Mouse (Mus musculus) 416B (cell line): ENCODE data around the gene Stx1a.
A peak's percentile ranks its signal among the peaks of the same experiment; 100 is the strongest.
"Not testable (repeated sequence)": the region's sequence is repeated elsewhere in the genome, so short reads cannot be mapped to it uniquely, and the experiment has no call there.

Experiments used
- DNase-seq: peaks from one replicate; pipeline ENCODE4 v3.0.0; 2011; ENCODE audit warnings: low read depth

Stx1a gene

GRCm38 (mm10) chr5:135040777-135041176 lies 17.5 kb downstream of the Stx1a start:
- DNase-seq, result no peak

DNA sequence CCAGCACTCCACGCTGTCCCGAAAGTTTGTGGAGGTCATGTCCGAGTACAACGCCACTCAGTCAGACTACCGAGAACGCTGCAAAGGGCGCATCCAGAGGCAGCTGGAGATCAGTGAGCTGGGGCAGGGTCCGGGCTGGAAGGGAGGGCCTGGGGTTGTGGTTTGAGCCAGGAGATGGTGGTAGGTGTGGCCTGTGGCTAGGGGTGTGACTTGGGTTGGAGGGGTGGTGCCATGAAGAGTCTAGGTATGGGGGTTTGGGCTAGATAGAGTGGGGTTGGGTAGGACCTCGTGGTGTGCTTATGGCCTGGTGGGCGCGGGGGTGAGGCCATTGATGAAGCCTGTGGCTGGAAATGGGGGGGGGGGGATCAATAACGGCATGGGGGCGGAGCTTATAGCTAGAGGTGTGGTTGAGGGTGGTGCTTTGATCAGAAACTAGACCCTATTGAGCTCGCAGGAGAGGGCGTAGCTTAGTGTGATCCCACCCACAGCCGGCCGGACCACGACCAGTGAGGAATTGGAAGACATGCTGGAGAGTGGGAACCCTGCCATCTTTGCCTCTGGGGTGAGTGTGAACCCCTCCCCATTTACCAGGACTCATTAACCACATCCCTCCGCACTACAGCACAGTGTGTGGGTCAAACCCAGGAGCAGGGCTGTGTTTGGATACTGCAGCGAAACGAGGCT lies 19.0 kb downstream of the Stx1a start:
- no peak for DNase-seq

GRCm38 (mm10) chr5:135044575-135044974 lies 21.3 kb downstream of the Stx1a start:
- no peak for DNase-seq

- no peak for DNase-seq
Observed at GRCm38 (mm10) chr5:135048539-135048938, 25.3 kb downstream of the Stx1a start.

DNA sequence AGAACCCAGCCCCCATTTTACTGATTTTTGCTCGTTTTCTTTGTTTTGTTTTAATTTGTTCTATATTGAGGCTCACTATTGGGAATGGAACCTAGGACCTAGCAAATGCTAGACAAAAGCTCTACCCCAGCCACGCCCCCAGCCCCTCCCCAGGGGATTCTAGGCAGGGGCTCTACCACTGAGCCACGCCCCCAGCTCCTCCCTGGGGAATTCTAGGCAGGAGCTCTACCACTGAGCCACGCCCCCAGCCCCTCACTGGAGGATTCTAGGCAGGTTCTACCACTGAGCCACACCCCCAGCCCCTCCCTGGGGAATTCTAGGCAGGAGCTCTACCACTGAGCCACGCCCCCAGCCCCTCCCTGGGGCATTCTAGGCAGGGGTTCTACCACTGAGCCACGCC lies 26.0 kb downstream of the Stx1a start:
- DNase-seq, result not testable (repeated sequence)

DNA sequence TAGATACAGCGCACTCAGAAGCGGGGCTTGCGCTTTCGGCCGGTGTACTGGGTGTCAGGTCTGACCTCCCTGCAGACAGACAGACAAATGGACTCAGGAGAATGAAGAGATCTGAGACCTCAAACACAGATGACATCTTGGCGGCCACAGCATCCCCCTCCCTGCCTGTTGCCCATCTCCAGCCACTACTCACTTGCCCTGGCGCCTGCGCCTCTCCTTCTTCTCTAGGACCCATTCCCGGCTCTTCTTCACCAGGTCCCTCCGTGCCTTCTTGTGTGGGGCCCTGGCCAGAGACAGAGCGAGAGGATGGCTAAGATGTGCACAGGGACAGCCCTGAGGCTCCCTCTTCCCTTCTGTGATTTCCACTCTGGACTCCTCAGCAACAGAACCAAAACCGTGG lies 30.1 kb downstream of the Stx1a start:
- no peak for DNase-seq

DNA sequence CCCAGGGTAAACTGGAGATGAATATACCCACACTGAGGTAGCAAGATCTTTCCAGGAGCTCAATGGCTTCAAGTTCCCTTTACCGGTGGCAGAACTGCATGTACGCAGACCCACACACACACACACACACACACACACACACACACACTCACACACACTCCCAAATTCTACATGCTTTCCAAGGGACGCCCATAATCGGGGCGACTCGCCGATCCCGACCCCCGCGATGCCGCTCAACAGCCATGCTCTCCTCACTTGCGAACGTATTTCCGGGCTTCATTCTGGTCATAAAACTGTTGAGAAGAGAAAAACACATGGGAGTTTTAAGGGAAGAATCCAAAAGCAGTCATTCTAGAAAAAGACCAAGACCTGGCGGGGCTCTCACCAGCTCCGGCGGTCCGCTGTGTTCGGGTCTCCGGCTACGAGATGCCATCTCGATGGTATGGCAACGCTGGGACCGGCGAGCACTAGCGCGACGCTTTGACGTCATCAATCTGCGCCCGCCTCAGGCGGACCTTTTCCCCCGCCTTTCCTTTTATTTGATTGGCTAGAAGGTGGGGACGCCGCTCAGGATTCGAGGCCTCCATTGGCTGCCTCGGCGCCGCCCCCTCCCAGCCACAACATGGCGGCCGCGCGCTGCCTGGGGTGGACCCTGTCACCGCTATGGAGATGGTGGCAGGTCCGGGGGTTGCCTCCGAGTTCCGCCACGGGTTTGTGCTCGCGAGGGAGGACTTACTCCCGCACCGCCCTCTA lies 40.5 kb downstream of the Stx1a start, which contains the start of gene Dnajc30:
Gene Dnajc30, plus strand, starts transcription at position 574 of the 753 bp plus-strand sequence.
- DNase-seq, result peak; percentile 97

GRCm38 (mm10) chr5:135064382-135064766 lies 41.1 kb downstream of the Stx1a start:
- no peak for DNase-seq

DNA sequence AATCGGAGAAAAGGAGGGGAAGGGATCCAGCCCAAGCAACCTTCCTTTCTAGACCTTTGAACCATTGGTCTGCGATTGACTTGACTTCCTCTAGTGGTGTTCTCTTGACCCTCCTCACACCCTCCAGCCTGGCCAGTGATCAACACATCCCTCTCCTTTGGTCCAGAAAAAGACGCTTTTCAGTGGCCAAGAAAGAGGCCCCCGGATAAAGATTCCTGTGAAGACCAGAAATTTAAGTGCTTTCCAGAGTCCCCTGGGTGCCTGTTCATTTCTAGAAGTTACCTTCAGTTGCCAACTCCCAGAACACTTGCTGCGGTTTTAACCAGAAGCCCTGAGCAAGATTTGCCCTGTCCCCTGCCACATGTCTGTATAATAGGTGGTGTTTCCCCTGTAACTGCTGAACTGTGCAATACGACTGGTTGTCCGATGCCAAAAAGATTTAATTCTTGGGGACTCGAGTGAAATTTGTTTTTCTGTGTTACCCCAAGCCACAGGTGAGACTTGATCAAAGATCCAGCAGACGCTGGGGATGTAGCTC lies 41.7 kb downstream of the Stx1a start, which contains the start of gene Bud23:
Gene Bud23, minus strand, starts transcription at position 51 of the 538 bp plus-strand sequence.
- not testable (repeated sequence) for DNase-seq

GRCm38 (mm10) chr5:135066008-135066407 lies 42.7 kb downstream of the Stx1a start:
- DNase-seq, result no peak

DNA sequence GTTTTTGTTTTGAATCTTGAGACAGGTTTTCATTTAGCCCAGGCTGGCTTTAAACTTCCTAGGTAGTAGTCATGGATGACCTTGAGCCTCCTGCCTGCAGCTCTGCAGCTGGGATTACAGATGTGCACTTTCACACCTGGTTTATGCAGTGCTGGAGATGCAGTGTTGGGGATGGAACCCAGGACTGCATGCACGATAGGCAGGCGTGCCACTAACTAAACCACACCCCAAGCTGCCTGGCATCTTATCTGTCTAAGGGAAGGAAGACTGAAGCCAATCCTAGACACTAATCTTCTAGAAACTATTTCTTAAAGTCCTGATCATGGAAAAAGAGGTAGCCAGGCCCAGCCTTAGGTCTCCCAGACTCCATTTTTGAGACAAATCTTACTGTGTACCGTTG lies 47.2 kb downstream of the Stx1a start:
- no peak for DNase-seq

DNA sequence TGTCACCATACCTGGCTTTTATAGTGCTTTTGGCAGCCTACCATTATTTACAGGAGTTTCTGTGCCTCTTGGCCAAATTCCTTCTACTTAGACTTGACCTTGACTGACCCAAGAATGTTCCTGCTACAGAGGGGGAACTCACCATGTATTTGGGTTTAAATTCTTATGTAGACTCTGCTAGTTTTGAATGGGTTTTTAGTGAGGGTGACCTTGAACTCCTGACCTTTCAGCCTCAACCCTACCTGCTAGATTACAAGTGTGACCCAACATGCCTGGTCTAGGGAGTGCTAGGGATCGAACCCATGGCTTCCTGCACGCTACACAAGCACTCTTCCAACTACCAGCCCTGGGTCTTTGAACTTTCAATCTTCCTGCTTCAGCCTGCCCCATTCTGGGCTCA lies 48.8 kb downstream of the Stx1a start:
- no peak for DNase-seq

- DNase-seq, result no peak
Observed at GRCm38 (mm10) chr5:135072720-135073119, 49.4 kb downstream of the Stx1a start.

GRCm38 (mm10) chr5:135073349-135074150 lies 50.3 kb downstream of the Stx1a start:
- DNase-seq, result no peak

DNA sequence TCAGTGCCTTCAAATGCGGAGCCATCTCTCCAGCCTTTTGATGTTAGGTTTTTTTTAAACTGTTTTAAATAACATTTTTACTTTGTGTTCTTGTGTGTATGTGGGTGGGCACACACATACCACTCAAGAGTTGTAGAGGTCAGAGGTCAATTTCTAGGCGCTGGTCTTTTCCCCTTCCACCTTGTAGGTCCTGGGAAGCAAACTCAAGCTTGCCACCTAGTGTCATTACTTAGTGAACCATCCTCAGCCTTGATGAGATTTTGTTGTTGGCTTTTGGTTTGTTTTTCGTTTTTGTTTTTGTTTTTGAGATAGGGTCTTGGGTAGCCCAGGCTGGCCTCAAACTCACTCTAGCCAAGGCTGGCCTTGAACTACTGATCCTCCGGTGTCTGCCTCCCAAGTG lies 52.4 kb downstream of the Stx1a start:
- peak; percentile 23 for DNase-seq

DNA sequence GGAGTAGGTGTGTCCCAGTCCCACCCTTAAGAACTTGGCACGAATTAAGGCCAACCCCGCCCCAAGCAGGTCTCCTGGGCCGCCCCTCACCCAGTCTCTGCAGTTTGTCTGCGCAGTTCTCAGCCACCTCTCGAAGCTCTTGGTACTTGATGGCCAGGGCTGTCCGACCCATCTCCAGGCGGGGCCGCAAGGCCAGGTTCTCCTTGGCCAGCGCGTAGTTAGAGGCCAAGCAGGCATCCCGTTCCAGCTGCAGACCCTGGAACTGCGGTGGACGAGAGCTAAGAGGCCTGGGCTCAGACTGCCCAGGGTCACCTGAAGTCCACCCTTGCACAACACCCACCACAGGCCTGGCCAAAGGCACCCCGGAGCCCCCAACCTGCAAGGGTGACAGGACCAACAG lies 53.1 kb downstream of the Stx1a start:
- no peak for DNase-seq

GRCm38 (mm10) chr5:135076931-135077505 lies 53.7 kb downstream of the Stx1a start:
- DNase-seq, result no peak

GRCm38 (mm10) chr5:135077564-135078481 lies 54.5 kb downstream of the Stx1a start, which contains the start of gene Vps37d:
Vps37d (minus strand) TSS chr5:135078266.
- peak; percentile 66 for DNase-seq

GRCm38 (mm10) chr5:135078482-135078810 lies 55.2 kb downstream of the Stx1a start:
- no peak for DNase-seq

GRCm38 (mm10) chr5:135079578-135079977 lies 56.3 kb downstream of the Stx1a start:
- no peak for DNase-seq

GRCm38 (mm10) chr5:135080539-135080938 lies 57.3 kb downstream of the Stx1a start:
- DNase-seq, result no peak
